Mouse (Mus musculus): ENCODE results near the gene Atp8b4.

DNA sequence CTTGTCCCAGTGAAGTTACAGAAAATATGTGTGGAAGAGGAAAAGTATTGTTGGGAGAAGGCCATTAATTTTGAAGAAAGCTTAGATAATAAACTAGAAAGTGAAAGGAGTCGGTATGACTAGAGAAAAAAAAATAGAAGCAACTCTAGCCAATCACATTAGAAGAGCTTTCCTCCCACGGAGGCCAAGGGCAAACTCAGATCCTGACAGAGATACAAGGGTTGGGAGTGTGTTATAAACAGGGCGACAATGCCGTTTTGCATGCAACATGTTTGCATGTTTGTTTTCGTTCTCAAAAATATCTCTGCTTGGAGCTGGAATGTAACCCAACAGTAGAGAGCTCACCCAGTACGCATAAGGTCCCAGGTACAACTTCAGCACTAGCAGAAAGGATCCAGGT is 17.1 kb downstream of the Atp8b4 start:
- TF ChIP-seq CTCF (IDR thresholded peaks at IDR 0.05; ENCODE audit: extremely low read depth, insufficient read depth, low read length) (no peak), POLR2A (IDR thresholded peaks at IDR 0.05; ENCODE audit: extremely low read depth, insufficient read depth, low read length) (no peak)
